Mouse (Mus musculus) liver, embryonic 11.5 days (tissue): ENCODE results near the gene Defb20. TPM values are rescaled to one million over a fixed set of nuclear protein-coding genes. Genes with fewer than 3 reads are reported as not detected.

Experiments
- ATAC-seq: fragments of 200-750 bp; cut with Nextera tagmentation; replicated peaks from 2 replicates; pipeline ENCODE4 v1.8.0; 2017; ENCODE audit warnings: moderate number of reproducible peaks, mild to moderate bottlenecking, moderate TSS enrichment, moderate library complexity; ENCODE audit not compliant: low FRiP score
- DNase-seq: peaks from one replicate; pipeline ENCODE4 v3.0.0-alpha.2; 2017; ENCODE audit warnings: low spot score
- H3K27ac ChIP-seq: fragments of 300-500 bp; sonication (generic); 2 replicates; pipeline ENCODE4 v1.5.1; 2014; ENCODE audit warnings: mild to moderate bottlenecking, low read depth, low read length, control low read depth
- H3K27me3 ChIP-seq: fragments of 300-500 bp; sonication (generic); replicated peaks from 2 replicates; pipeline ENCODE4 v1.6.1; 2014; ENCODE audit warnings: low read length, mixed read lengths; ENCODE audit not compliant: control insufficient read depth, insufficient read depth
- H3K36me3 ChIP-seq: fragments of 300-500 bp; sonication (generic); 2 replicates; pipeline ENCODE4 v1.6.1; 2014; ENCODE audit warnings: mild to moderate bottlenecking, low read length, moderate library complexity, mixed read lengths; ENCODE audit not compliant: control insufficient read depth, insufficient read depth
- H3K4me1 ChIP-seq: fragments of 300-500 bp; sonication (generic); replicated peaks from 2 replicates; pipeline ENCODE4 v1.6.1; 2014; ENCODE audit warnings: low read length, mixed read lengths; ENCODE audit not compliant: control insufficient read depth, insufficient read depth
- H3K4me2 ChIP-seq: fragments of 300-500 bp; sonication (generic); 2 replicates; pipeline ENCODE4 v1.6.1; 2014; ENCODE audit warnings: mild to moderate bottlenecking, control low read depth, moderate library complexity
- H3K4me3 ChIP-seq: fragments of 300-500 bp; sonication (generic); 2 replicates; pipeline ENCODE4 v1.5.1; 2014; ENCODE audit warnings: low read depth, low read length, control low read depth
- H3K9ac ChIP-seq: fragments of 300-500 bp; sonication (generic); 2 replicates; pipeline ENCODE4 v1.6.1; 2014; ENCODE audit warnings: low read depth, low read length, control low read depth
- H3K9me3 ChIP-seq: fragments of 300-500 bp; sonication (generic); 2 replicates; pipeline ENCODE4 v1.6.1; 2016; ENCODE audit warnings: low read length, inconsistent platforms, mixed read lengths; ENCODE audit not compliant: control insufficient read depth
- WGBS: fragments of 180-500 bp; shearing (Covaris S2); extraction: QIAGEN DNeasy Blood & Tissue Kit; methylation state at CpG from one replicate; pipeline ENCODE4 v1.1.7; 2014; 5-methylcytosine and 5-hydroxymethylcytosine counted together
- polyA plus RNA-seq: library from polyadenylated mRNA; unstranded; fragments of >200 nt; fragmentation: Nextera tagmentation; extraction: Ambion mirVana; gene quantifications from 2 replicates; pipeline ENCODE4 v1.2.1, GENCODE M21; 2014

Defb20 gene
- polyA plus RNA-seq, 1 experiment from 2014 or later: not detected

GRCm38 (mm10) chr2:152511592-152511991, 34.7 kb downstream of the Defb20 start, which contains the start of gene Defb26:
Gene Defb26, minus strand, starts transcription at chr2:152511692.
- no peak within 1 kb of the TSS for H3K27ac ChIP-seq
- H3K9me3 ChIP-seq: no peaks in the 10 kb centered on the region
- DNase-seq (no peak), ATAC-seq (no peak)
- H3K27me3 ChIP-seq: no peaks in the 10 kb centered on the region
- H3K4me2 ChIP-seq: no peak within 1 kb of the TSS
- H3K9ac ChIP-seq: no peak within 1 kb of the TSS
- no peaks in the 10 kb centered on the region for H3K4me1 ChIP-seq
- no peak within 1 kb of the TSS for H3K4me3 ChIP-seq
- H3K36me3 ChIP-seq: no peaks in the 10 kb centered on the region
- 81% methylated on average over 1 of the region's 1 CpGs for WGBS

DNA sequence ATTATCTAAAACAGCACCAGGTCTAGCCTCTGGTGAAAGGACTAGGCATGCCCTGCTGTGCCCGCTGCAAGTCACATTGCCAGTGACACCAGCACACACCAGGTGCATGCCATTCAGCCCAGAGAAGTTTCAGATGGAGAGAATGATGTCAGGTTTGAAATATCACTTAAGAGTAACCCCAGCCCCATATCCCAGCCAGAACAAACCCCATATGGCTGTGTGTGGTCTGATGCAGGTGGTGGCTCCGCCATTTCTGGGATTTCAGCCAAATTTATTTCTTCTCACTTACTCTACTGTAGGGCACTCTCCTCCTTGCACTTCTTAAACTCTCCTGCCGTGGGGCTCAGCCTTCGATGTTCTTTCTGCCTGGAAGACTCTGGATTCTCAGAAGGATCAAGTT, 39.2 kb downstream of the Defb20 start:
- Histone ChIP-seq H3K27me3 (no peaks in the 10 kb centered on the region), H3K4me1 (no peaks in the 10 kb centered on the region), H3K9ac (no peak overlapping the region), H3K36me3 (no peaks in the 10 kb centered on the region), H3K4me3 (no peak overlapping the region), H3K4me2 (no peak overlapping the region), H3K27ac (no peak overlapping the region), H3K9me3 (no peaks in the 10 kb centered on the region)
- WGBS: 74% methylated on average over 4 of the region's 4 CpGs
- DNase-seq (no peak), ATAC-seq (no peak)

DNA sequence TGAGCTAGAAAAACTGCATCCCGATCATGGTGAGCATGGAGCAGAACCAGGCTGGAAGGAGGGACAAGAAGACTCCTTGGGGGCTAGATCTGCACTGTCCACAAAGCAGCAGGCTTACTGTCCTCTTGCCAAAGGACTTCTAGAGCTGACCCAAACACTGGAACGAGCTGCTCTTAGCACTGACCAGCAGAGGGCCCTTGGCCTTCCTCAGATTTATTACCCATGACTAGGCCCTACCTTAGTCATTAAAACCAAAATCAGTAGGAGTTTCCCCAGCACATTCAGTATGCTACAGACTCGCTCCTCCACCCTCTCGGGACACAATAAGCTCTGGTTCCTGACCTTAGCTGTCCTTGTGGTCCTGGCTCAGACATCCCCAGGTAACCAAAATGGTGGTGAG, 41.1 kb downstream of the Defb20 start, which contains the start of gene Defb28:
Defb28 (plus strand) TSS at position 275 of the 400 bp plus-strand sequence.
- DNase-seq (no peak), ATAC-seq (no peak)
- H3K27ac ChIP-seq: no peak within 1 kb of the TSS
- 65% methylated on average over 4 of the region's 4 CpGs for WGBS
- H3K9me3 ChIP-seq: no peaks in the 10 kb centered on the region
- no peaks in the 10 kb centered on the region for H3K36me3 ChIP-seq
- no peak within 1 kb of the TSS for H3K9ac ChIP-seq
- no peak within 1 kb of the TSS for H3K4me2 ChIP-seq
- no peaks in the 10 kb centered on the region for H3K4me1 ChIP-seq
- H3K27me3 ChIP-seq: no peaks in the 10 kb centered on the region
- H3K4me3 ChIP-seq: no peak within 1 kb of the TSS

Other genes with a start within 250 kb of the Defb20 start
- gene Tbc1d20, start 183.2 kb upstream of the Defb20 start, polyA plus RNA-seq: 25.1 and 25.9 TPM in 2 replicates
- gene Rbck1, start 144.4 kb upstream of the Defb20 start, polyA plus RNA-seq: 104 and 105 TPM in 2 replicates
- 13.9 and 18.1 TPM in 2 replicates for gene Trib3, start 133.0 kb upstream of the Defb20 start, polyA plus RNA-seq
- 0.45 and 0.49 TPM in 2 replicates for gene Nrsn2, start 100.4 kb upstream of the Defb20 start, polyA plus RNA-seq
- 8.5 and 9.8 TPM in 2 replicates for gene Sox12, start 79.0 kb upstream of the Defb20 start, polyA plus RNA-seq
- gene Zcchc3, start 62.0 kb upstream of the Defb20 start, polyA plus RNA-seq: 41.6 and 44.6 TPM in 2 replicates
- 0.31 and 1.1 TPM in 2 replicates for gene 6820408C15Rik, start 61.5 kb upstream of the Defb20 start, polyA plus RNA-seq
- gene Defb23, start 12.4 kb upstream of the Defb20 start, polyA plus RNA-seq: not detected in 2 replicates
- not detected in 2 replicates for gene Defb22, start 13.1 kb downstream of the Defb20 start, polyA plus RNA-seq
- gene Defb26, start 34.6 kb downstream of the Defb20 start, polyA plus RNA-seq: not detected in 2 replicates
- gene Defb28, start 41.2 kb downstream of the Defb20 start, polyA plus RNA-seq: not detected in 2 replicates
- gene Defb29, start 63.0 kb downstream of the Defb20 start, polyA plus RNA-seq: not detected in 2 replicates
- not detected in 2 replicates for gene Gm17416, start 92.3 kb downstream of the Defb20 start, polyA plus RNA-seq
- gene Defb21, start 95.7 kb downstream of the Defb20 start, polyA plus RNA-seq: not detected in 2 replicates
- gene Defb19, start 103.2 kb downstream of the Defb20 start, polyA plus RNA-seq: not detected in 2 replicates
- gene Defb45, start 122.3 kb downstream of the Defb20 start, polyA plus RNA-seq: not detected in 2 replicates
- not detected in 2 replicates for gene Defb36, start 127.3 kb downstream of the Defb20 start, polyA plus RNA-seq
- not detected in 2 replicates for gene Defb25, start 146.0 kb downstream of the Defb20 start, polyA plus RNA-seq
- 1.2 and 1.6 TPM in 2 replicates for gene Rem1, start 149.9 kb downstream of the Defb20 start, polyA plus RNA-seq
- gene H13, start 192.4 kb downstream of the Defb20 start, polyA plus RNA-seq: 88.6 and 92.1 TPM in 2 replicates
- 31.5 and 37.1 TPM in 2 replicates for gene Mcts2, start 210.0 kb downstream of the Defb20 start, polyA plus RNA-seq